Mouse (Mus musculus): ENCODE results near the gene Orai1.

Orai1 gene

DNA sequence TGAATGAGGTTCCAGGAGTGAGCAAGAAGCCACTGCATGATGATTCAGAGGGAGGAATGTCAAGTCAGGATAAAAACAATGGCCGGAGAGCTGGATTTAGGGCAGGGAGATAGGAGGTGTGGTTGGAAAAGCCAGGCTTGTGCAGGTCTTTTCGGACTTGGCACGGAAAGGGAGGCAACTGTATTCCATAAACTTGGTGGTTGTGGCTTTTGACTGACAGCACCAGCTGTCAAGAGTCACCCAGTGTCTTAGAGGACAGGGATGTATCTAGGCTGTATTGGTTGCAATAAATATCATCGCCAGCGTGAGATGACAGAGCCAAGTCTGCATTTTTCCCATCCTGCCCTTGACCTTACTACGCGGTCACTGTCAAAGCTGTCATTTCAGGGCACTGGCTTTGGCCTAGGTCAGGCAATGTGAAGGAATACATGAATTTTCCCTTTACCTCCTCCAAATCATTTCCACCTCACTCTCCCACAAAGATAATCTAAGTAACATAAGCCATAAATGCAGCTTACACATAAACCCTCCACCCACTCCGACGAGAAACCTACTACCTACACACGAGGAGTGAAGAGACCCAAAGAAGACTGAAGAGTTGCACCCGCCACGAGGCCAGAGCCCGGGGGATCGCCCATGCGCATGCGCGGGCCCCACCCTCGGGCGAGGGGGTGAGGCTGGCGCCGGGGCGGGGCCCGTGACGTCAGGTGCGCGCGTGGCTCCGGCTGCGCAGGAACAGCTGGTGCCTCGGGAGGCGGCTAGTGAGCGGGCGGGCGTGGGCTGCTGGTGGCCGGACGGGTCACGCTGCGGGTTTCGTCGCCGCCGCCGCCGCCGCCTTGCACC lies 60.9 kb downstream of the Orai1 start:
- DNase-seq, result peak; percentile 94

GRCm38 (mm10) chr5:123076419-123077281 lies 61.8 kb downstream of the Orai1 start:
- no peak for DNase-seq

DNA sequence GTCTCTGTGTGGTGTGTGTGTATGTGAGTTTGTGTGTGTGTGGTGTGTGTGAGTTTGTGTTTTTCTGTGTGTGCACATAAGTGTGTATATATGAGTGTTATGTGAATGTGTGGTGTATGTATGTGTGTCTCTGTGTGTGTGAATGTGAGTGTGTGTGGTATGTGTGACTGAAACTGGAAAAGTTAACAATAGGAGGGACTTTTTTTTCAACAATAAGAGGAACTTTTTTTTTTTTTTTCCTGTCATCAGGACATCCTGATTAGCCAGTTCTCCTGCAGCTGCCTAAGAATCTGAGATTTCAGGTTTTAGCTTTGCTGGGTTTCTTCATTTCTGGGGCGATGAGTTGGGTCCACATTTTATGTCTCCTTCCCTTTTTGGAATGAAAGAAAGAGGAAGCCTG lies 64.7 kb downstream of the Orai1 start:
- no peak for DNase-seq

- no peak for DNase-seq
Observed at GRCm38 (mm10) chr5:123080041-123080440, 65.2 kb downstream of the Orai1 start.

Measured in cerebellum, adult 9-10 months (tissue).